Mouse (Mus musculus) layer of hippocampus, postnatal 36 days (tissue): ENCODE results near the gene Cachd1. TPM values are rescaled to one million over a fixed set of nuclear protein-coding genes. Genes with fewer than 3 reads are reported as not detected.

Source experiments
- DNase-seq, 2 experiments: peaks; one replicate each; pipeline ENCODE4 v3.0.0; 2022
- total RNA-seq, 2 experiments: library from RNA; stranded (reverse); gene quantifications; 2 replicates each; pipeline ENCODE4 v1.2.3; 2021

Cachd1 gene
- total RNA-seq, 2 experiments from 2014 or later: 28.5 to 39.2 TPM

DNA sequence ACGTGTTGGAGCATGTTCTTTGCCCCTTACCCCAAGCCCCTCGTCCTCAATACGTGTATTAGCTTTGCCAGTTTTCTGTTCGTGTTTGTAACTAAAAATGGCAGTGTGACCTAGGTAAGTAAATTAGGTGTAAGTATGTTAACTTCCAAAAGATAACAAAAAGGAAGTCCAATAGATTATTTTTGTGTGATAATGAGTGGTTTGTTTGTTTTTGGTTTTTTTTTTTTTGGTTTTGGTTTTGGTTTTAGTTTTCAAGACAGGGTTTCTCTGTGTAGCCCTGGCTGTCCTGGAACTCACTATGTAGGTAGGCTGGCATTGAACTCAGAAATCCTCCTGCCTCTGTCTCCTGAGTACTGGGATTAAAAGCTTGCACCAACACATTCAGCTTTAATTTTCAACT lies 295.1 kb downstream of the Cachd1 start:
- DNase-seq: no peak

GRCm38 (mm10) chr4:101076425-101076824 lies 299.9 kb downstream of the Cachd1 start:
- no peak for DNase-seq

Other genes starting within 250 kb of the Cachd1 start
- not detected for gene Gm10577, start 244.0 kb downstream of the Cachd1 start, total RNA-seq